Mouse (Mus musculus): ENCODE measurements around the gene Nat9. TPM values are rescaled to one million over a fixed set of nuclear protein-coding genes. Genes with fewer than 3 reads are reported as not detected.

Gene Nat9
- polyA plus RNA-seq (2014; fragmentation: Illumina TruSeq; extraction: RNeasy Lipid Tissue Mini Kit (QIAGEN cat#74804); ENCODE audit: low read depth, low replicate concordance), result 1.3 TPM

GRCm38 (mm10) chr11:115187693-115188092 is at the start of gene Nat9:
Gene Nat9, minus strand, starts transcription at chr11:115187859.

GRCm38 (mm10) chr11:115187224-115187639 is 427 bp downstream of the Nat9 start, which contains the start of gene Tmem104:
Gene Tmem104, plus strand, starts transcription at chr11:115187487.

GRCm38 (mm10) chr11:115162832-115163480 is 24.7 kb downstream of the Nat9 start, which contains the start of gene Slc9a3r1:
Gene Slc9a3r1, plus strand, starts transcription at chr11:115163341.

GRCm38 (mm10) chr11:115133800-115134199 is 53.9 kb downstream of the Nat9 start, which contains the start of gene Cd300lf:
Gene Cd300lf, minus strand, starts transcription at chr11:115133992.

Other genes with a start within 250 kb of the Nat9 start
- gene Cd300c, start 218.7 kb downstream of the Nat9 start, polyA plus RNA-seq (2014; fragmentation: Illumina TruSeq; extraction: RNeasy Lipid Tissue Mini Kit (QIAGEN cat#74804); ENCODE audit: low read depth, low replicate concordance), result not detected
- gene Cd300ld, start 197.9 kb downstream of the Nat9 start, polyA plus RNA-seq (2014; fragmentation: Illumina TruSeq; extraction: RNeasy Lipid Tissue Mini Kit (QIAGEN cat#74804); ENCODE audit: low read depth, low replicate concordance), result 2.2 TPM
- gene Cd300c2, start 186.0 kb downstream of the Nat9 start, polyA plus RNA-seq (2014; fragmentation: Illumina TruSeq; extraction: RNeasy Lipid Tissue Mini Kit (QIAGEN cat#74804); ENCODE audit: low read depth, low replicate concordance), result 0.82 TPM
- gene Cd300ld2, start 171.7 kb downstream of the Nat9 start, polyA plus RNA-seq (2014; fragmentation: Illumina TruSeq; extraction: RNeasy Lipid Tissue Mini Kit (QIAGEN cat#74804); ENCODE audit: low read depth, low replicate concordance), result not detected
- gene Cd300ld4, start 160.8 kb downstream of the Nat9 start, polyA plus RNA-seq (2014; fragmentation: Illumina TruSeq; extraction: RNeasy Lipid Tissue Mini Kit (QIAGEN cat#74804); ENCODE audit: low read depth, low replicate concordance), result not detected
- 1.5 TPM for gene Cd300ld5, start 150.1 kb downstream of the Nat9 start, polyA plus RNA-seq (2014; fragmentation: Illumina TruSeq; extraction: RNeasy Lipid Tissue Mini Kit (QIAGEN cat#74804); ENCODE audit: low read depth, low replicate concordance)
- gene Cd300ld3, start 139.4 kb downstream of the Nat9 start, polyA plus RNA-seq (2014; fragmentation: Illumina TruSeq; extraction: RNeasy Lipid Tissue Mini Kit (QIAGEN cat#74804); ENCODE audit: low read depth, low replicate concordance), result 1.5 TPM
- 2.1 TPM for gene Cd300e, start 125.7 kb downstream of the Nat9 start, polyA plus RNA-seq (2014; fragmentation: Illumina TruSeq; extraction: RNeasy Lipid Tissue Mini Kit (QIAGEN cat#74804); ENCODE audit: low read depth, low replicate concordance)
- gene Rab37, start 96.4 kb downstream of the Nat9 start, polyA plus RNA-seq (2014; fragmentation: Illumina TruSeq; extraction: RNeasy Lipid Tissue Mini Kit (QIAGEN cat#74804); ENCODE audit: low read depth, low replicate concordance), result 2.7 TPM
- 1.5 TPM for gene Cd300lf, start 53.9 kb downstream of the Nat9 start, polyA plus RNA-seq (2014; fragmentation: Illumina TruSeq; extraction: RNeasy Lipid Tissue Mini Kit (QIAGEN cat#74804); ENCODE audit: low read depth, low replicate concordance)
- 29.7 TPM for gene Slc9a3r1, start 24.5 kb downstream of the Nat9 start, polyA plus RNA-seq (2014; fragmentation: Illumina TruSeq; extraction: RNeasy Lipid Tissue Mini Kit (QIAGEN cat#74804); ENCODE audit: low read depth, low replicate concordance)
- gene Tmem104, start 372 bp downstream of the Nat9 start, polyA plus RNA-seq (2014; fragmentation: Illumina TruSeq; extraction: RNeasy Lipid Tissue Mini Kit (QIAGEN cat#74804); ENCODE audit: low read depth, low replicate concordance), result 0.50 TPM
- gene Grin2c, start 79.4 kb upstream of the Nat9 start, polyA plus RNA-seq (2014; fragmentation: Illumina TruSeq; extraction: RNeasy Lipid Tissue Mini Kit (QIAGEN cat#74804); ENCODE audit: low read depth, low replicate concordance), result not detected
- gene Fdxr, start 89.2 kb upstream of the Nat9 start, polyA plus RNA-seq (2014; fragmentation: Illumina TruSeq; extraction: RNeasy Lipid Tissue Mini Kit (QIAGEN cat#74804); ENCODE audit: low read depth, low replicate concordance), result 3.7 TPM
- gene Fads6, start 109.8 kb upstream of the Nat9 start, polyA plus RNA-seq (2014; fragmentation: Illumina TruSeq; extraction: RNeasy Lipid Tissue Mini Kit (QIAGEN cat#74804); ENCODE audit: low read depth, low replicate concordance), result 0.47 TPM
- not detected for gene Otop2, start 119.3 kb upstream of the Nat9 start, polyA plus RNA-seq (2014; fragmentation: Illumina TruSeq; extraction: RNeasy Lipid Tissue Mini Kit (QIAGEN cat#74804); ENCODE audit: low read depth, low replicate concordance)
- gene Ush1g, start 134.2 kb upstream of the Nat9 start, polyA plus RNA-seq (2014; fragmentation: Illumina TruSeq; extraction: RNeasy Lipid Tissue Mini Kit (QIAGEN cat#74804); ENCODE audit: low read depth, low replicate concordance), result not detected
- gene Otop3, start 146.9 kb upstream of the Nat9 start, polyA plus RNA-seq (2014; fragmentation: Illumina TruSeq; extraction: RNeasy Lipid Tissue Mini Kit (QIAGEN cat#74804); ENCODE audit: low read depth, low replicate concordance), result not detected
- 19.6 TPM for gene Hid1, start 179.9 kb upstream of the Nat9 start, polyA plus RNA-seq (2014; fragmentation: Illumina TruSeq; extraction: RNeasy Lipid Tissue Mini Kit (QIAGEN cat#74804); ENCODE audit: low read depth, low replicate concordance)
- 0.54 TPM for gene Cdr2l, start 194.1 kb upstream of the Nat9 start, polyA plus RNA-seq (2014; fragmentation: Illumina TruSeq; extraction: RNeasy Lipid Tissue Mini Kit (QIAGEN cat#74804); ENCODE audit: low read depth, low replicate concordance)
- 12.8 TPM for gene Mrpl58, start 215.9 kb upstream of the Nat9 start, polyA plus RNA-seq (2014; fragmentation: Illumina TruSeq; extraction: RNeasy Lipid Tissue Mini Kit (QIAGEN cat#74804); ENCODE audit: low read depth, low replicate concordance)
- gene Atp5h, start 232.1 kb upstream of the Nat9 start, polyA plus RNA-seq (2014; fragmentation: Illumina TruSeq; extraction: RNeasy Lipid Tissue Mini Kit (QIAGEN cat#74804); ENCODE audit: low read depth, low replicate concordance), result 608 TPM
- 14.4 TPM for gene Kctd2, start 232.3 kb upstream of the Nat9 start, polyA plus RNA-seq (2014; fragmentation: Illumina TruSeq; extraction: RNeasy Lipid Tissue Mini Kit (QIAGEN cat#74804); ENCODE audit: low read depth, low replicate concordance)

Data from sigmoid colon, adult 10 weeks (tissue).